Mouse (Mus musculus) stomach, embryonic 14.5 days (tissue): ENCODE results near the gene Csrp1. TPM values are rescaled to one million over a fixed set of nuclear protein-coding genes. Genes with fewer than 3 reads are reported as not detected.

Experiments
- ATAC-seq: fragments of 200-750 bp; cut with Nextera tagmentation; 2 replicates; pipeline ENCODE4 v1.8.0; 2017; ENCODE audit warnings: low read depth, moderate TSS enrichment; ENCODE audit not compliant: insufficient number of reproducible peaks, insufficient read depth, low FRiP score
- H3K27ac ChIP-seq: fragments of 300-500 bp; sonication (generic); 2 replicates; pipeline ENCODE4 v1.5.1; 2014; ENCODE audit warnings: mild to moderate bottlenecking, low read length, moderate library complexity, mixed read lengths
- H3K27me3 ChIP-seq: fragments of 300-500 bp; sonication (generic); 2 replicates; pipeline ENCODE4 v1.6.1; 2014; ENCODE audit warnings: low read length, control low read depth, mixed read lengths; ENCODE audit not compliant: control insufficient read depth, insufficient read depth
- H3K36me3 ChIP-seq: fragments of 300-500 bp; sonication (generic); 2 replicates; pipeline ENCODE4 v1.6.1; 2014; ENCODE audit warnings: mild to moderate bottlenecking, control low read depth, low read length, moderate library complexity, mixed read lengths; ENCODE audit not compliant: control insufficient read depth, insufficient read depth
- H3K4me1 ChIP-seq: fragments of 300-500 bp; sonication (generic); 2 replicates; pipeline ENCODE4 v1.6.1; 2014; ENCODE audit warnings: low read length, control low read depth, mixed read lengths; ENCODE audit not compliant: control insufficient read depth, insufficient read depth
- H3K4me2 ChIP-seq: fragments of 300-500 bp; sonication (generic); replicated peaks from 2 replicates; pipeline ENCODE4 v1.6.1; 2014; ENCODE audit warnings: low read depth, low read length, control low read depth
- H3K4me3 ChIP-seq: fragments of 300-500 bp; sonication (generic); 2 replicates; pipeline ENCODE4 v1.5.1; 2014; ENCODE audit warnings: low read depth, low read length, control low read depth
- H3K9ac ChIP-seq: fragments of 300-500 bp; sonication (generic); replicated peaks from 2 replicates; pipeline ENCODE4 v1.6.1; 2014; ENCODE audit warnings: low read depth, mild to moderate bottlenecking, control low read depth, low read length, moderate library complexity, mixed read lengths
- H3K9me3 ChIP-seq: fragments of 300-500 bp; sonication (generic); 2 replicates; pipeline ENCODE4 v1.6.1; 2016; ENCODE audit warnings: low read depth, low read length, control low read depth; ENCODE audit not compliant: control insufficient read depth
- WGBS: fragments of 180-500 bp; shearing (Covaris S2); extraction: QIAGEN DNeasy Blood & Tissue Kit; methylation state at CpG from one replicate; pipeline ENCODE4 v1.1.7; 2014; 5-methylcytosine and 5-hydroxymethylcytosine counted together
- polyA plus RNA-seq: library from polyadenylated mRNA; unstranded; fragments of >200 nt; fragmentation: Nextera tagmentation; extraction: Ambion mirVana; gene quantifications from 2 replicates; pipeline ENCODE4 v1.2.1, GENCODE M21; 2014

Gene Csrp1
- polyA plus RNA-seq, 1 experiment from 2014 or later: 232 TPM

GRCm38 (mm10) chr1:135800192-135800950 is 80.5 kb downstream of the Csrp1 start:
- H3K9ac ChIP-seq: no peak overlapping the region
- 34% methylated on average over 8 of the region's 8 CpGs for WGBS
- no peaks in the 10 kb centered on the region for H3K36me3 ChIP-seq
- H3K27me3 ChIP-seq: no peaks in the 10 kb centered on the region
- no peaks in the 10 kb centered on the region for H3K9me3 ChIP-seq
- peaks cover 24% of the 10 kb centered on the region for H3K4me1 ChIP-seq
- H3K27ac ChIP-seq: peak overlapping the region; percentile 70; the same call in 1 of the 2 replicates
- no peak overlapping the region for H3K4me2 ChIP-seq
- ATAC-seq: peak; percentile 72
- H3K4me3 ChIP-seq: no peak overlapping the region

Other genes starting within 250 kb of the Csrp1 start
- 25.6 and 25.8 TPM in 2 replicates for gene Nav1, start 112.8 kb upstream of the Csrp1 start, polyA plus RNA-seq
- gene Phlda3, start 46.1 kb downstream of the Csrp1 start, polyA plus RNA-seq: 82.1 and 86.8 TPM in 2 replicates
- gene Tnni1, start 59.4 kb downstream of the Csrp1 start, polyA plus RNA-seq: 1.9 and 3.2 TPM in 2 replicates
- 58.2 and 60.5 TPM in 2 replicates for gene Lad1, start 98.5 kb downstream of the Csrp1 start, polyA plus RNA-seq
- 10.4 and 14.6 TPM in 2 replicates for gene Tnnt2, start 116.3 kb downstream of the Csrp1 start, polyA plus RNA-seq
- 5.7 and 7.5 TPM in 2 replicates for gene Pkp1, start 199.1 kb downstream of the Csrp1 start, polyA plus RNA-seq